Mouse (Mus musculus): ENCODE results near the gene Nprl2.

Nprl2 gene

DNA sequence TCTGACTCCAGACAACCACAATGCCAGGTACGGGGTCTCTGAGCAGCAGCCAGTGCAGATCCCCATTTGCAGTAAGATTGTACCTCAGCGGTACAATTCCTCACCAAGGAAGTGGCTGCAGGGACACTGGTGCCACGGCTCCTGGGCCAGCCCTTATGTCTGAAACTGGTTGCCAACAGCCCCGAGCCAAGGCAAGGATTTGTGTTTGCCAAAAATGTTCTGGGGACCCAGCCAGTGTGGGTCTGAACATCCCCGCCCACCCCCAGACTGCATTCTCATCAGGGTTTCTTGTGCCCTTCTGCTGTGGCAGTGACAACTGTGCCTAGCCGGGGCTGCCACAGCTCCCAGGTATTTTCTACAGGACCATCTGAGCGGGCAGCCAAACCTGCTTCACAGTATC lies 3.8 kb upstream of the Nprl2 start:
- DNase-seq: no peak

DNA sequence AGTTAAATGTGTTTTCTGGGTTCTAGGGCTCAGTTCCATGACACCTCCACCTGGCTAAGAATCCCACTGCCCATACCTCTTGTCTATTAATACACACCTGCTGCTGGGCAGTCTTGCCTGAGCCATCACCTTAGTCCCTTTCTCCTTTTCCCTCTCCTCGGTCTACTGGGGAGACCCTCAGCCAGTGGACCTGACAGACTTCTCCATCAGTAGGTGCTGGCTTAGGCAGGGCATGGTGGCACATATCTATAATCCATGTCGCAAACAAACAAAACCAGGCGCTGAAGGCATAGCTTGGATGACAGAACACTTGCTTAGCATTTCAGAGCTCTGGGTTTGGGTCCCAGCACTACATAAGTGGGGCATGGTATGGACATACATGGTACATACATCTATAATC lies 3.3 kb upstream of the Nprl2 start:
- DNase-seq: no peak

DNA sequence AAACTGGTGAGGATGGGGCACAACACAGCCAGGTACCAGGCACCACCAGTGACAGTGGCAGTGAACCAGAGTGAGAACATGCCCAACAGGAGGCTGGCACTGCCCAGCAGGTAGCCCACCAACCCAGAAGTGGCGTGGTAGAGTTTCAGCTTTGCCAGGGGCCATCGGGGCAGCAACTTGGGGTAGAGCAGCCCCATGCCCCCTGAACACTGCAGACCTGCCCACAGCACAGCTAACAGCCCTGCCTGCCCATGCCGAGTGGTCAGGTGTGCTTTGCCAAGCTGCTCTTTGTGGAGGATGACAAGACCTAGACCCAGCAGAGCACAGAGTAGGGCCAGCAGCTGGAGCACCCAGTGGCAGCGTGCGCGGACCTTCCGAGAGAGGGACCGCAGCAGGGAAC lies 2.1 kb upstream of the Nprl2 start:
- peak in 1 of 2 experiments; percentile 20 for DNase-seq

DNA sequence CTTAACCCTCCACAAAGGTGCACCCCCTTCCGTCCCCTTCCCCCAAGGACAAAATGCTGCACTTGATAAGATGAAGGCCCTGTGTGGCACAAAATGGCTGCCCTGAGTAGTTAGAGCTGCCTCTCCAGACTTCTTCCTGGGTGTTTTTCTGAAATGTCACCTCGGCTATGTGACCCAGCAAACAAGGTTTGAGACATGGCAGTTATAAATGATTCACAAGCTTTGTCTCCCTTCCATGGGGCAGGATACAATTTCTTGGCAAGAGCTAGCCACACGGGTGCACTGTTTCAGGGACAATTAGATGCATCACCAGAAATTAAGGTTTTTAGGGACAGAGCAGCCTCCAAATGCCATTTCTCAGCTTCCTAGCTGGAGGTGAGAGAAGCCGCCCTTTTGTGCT lies 1.6 kb upstream of the Nprl2 start:
- no peak for DNase-seq

DNA sequence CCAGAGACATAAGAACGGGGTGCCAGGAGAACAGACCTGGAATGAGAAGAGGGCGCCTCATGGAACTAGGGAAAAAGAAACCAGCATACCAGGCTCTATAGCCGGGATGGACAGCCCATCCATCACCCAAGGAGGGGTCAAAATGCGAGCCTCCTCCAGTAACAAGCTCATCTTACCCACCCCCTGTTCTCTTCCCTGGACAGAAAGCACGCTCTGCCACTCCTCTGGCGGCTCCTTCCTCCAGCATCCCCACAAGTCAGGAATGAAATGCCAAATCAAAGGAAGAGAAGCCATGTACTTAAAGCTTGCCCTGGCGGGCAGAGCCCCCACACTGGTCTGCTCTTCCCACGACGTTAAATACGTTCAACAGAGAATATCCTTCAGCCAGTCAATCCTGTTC lies 1.0 kb upstream of the Nprl2 start:
- no peak for DNase-seq

DNA sequence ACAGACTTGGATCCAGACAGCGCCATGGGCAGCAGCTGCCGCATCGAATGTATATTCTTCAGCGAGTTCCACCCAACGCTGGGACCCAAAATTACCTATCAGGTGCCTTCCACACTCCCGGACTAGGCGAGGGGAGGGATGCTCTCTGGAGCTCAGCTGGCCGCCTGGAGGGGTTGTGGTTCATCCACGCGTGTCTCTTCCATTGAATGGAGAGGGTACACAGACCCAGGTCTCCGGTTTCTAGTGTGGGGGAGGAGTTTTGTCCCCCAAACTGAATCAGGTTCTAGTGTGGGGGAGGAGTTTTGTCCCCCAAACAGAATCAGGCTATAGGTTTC lies 293 bp downstream of the Nprl2 start:
- no peak for DNase-seq

DNA sequence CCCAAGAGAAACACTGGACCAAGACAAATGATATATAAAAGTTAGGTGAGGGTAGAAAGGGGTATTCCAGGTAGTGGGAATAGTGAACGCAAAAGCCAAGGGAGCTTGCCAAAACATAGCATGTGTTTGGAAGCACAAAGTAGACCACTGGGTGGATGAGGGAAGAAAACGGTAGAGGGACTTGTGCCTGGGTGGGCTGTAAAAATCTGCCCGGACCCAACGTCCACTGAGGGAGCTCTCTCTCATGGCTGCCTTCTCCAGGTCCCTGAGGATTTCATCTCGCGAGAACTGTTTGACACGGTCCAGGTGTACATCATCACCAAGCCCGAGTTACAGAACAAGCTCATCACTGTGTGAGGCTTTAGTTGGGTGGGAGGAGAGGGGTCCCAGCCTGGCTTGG lies 695 bp downstream of the Nprl2 start:
- no peak for DNase-seq

DNA sequence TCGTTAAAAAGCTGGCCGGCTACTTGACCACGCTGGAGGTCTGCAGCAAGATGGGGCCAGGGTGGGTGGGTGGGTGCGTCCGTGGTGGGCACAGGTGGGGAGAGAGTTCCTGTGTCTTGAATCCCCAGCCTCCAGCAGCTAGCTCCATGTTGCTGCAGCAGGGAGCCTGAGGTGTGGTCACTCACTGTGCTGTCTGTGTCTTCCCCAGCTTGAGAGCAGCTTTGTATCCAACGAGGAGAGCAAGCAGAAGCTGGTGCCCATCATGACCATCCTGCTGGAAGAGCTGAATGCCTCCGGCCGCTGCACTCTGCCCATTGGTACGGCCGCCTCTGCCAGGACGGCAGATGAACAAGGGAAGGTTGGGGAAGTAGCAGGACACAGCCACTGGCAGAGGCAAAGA lies 1.3 kb downstream of the Nprl2 start:
- peak in 1 of 2 experiments; percentile 23 for DNase-seq

DNA sequence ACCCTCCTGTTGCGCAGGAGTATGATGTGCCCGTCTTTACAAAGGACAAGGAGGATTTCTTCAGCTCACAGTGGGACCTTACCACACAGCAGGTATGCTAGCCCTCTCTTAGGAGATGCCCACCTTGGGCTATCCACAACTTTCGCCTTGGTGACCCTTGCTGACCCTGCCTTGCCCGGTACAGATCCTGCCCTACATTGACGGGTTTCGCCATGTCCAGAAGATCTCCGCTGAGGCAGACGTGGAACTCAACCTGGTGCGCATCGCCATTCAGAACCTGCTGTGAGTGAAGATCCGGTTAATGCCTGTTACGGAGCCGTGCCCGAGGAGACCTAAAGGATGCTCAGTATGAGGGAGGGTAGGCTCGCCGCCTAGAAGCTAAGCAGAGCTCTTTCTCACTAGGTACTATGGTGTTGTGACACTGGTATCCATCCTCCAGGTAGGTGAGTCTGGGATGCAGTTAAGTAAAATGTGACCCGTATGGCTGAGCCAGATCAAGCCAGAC lies 2.2 kb downstream of the Nprl2 start:
- peak in 1 of 2 experiments; percentile 22 for DNase-seq

DNA sequence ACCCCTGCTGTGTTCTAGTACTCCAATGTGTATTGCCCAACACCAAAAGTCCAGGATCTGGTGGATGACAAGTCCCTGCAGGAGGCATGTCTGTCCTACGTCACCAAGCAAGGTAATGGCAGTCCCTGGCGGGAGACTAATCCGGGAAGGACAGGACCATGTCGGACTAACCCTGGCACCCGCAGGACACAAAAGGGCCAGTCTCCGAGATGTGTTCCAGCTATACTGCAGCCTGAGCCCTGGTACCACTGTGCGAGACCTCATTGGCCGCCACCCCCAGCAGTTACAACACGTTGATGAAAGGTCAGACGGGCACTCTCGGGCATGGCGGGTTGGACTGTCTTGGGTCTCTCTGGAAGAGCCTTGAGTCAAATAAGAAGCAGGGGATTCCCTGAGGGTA lies 2.7 kb downstream of the Nprl2 start:
- no peak for DNase-seq

DNA sequence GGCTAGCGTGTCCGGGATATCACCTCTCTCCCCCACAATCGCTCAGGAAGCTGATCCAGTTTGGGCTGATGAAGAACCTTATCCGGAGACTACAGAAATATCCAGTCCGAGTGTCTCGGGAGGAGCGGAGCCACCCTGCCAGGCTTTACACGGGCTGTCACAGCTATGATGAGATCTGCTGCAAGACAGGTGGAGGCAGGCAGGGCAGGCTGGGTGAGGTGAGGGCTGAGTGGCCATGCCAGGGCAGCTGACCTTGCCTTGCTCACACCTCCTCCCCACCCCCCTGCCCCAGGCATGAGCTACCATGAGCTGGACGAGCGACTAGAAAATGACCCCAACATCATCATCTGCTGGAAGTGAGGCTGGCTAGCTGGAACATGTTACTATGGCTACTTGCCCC lies 3.2 kb downstream of the Nprl2 start:
- DNase-seq: no peak

DNA sequence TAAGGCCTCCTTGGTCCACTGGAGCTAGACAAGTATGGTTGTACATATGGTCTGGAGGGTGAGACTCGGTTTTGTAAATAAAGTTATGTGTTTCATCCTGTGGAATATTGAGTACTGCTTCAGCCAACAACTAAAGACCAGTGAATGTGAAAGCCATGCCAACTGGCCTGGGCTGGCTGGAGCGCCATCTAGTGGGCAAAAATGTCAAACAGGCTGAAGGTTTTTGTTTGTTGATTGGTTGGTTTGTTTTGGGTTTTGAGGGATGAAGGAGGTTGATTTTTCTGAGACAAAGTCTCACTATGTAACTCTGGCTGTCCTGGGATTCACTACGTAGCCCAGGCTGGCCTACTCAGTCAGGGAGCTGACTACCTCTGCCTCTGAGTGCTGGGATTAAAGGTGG lies 3.6 kb downstream of the Nprl2 start:
- DNase-seq: peak; percentile 65 to 84

DNA sequence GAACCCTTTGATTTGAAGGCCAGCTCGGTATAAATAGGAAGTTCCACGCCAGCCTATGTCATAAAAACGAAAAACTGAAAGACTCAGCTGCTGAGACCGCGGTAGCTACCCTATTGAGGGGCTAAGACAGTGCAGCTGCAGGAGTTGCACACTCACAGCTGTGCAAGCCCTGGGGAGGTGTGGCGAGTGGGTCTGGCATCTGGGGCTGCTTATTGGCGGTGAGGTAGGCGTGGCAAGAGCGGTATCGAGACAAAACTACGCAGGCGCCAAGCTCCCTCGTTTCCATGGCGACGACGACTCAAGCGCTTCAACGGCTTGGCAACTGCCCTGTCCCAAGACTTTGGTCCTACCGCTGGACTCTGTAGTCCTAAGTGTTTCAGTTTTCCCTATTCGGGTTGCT lies 5.0 kb downstream of the Nprl2 start, which contains the start of gene Zmynd10:
Gene Zmynd10 (plus strand): TSS at position 273 of the 400 bp plus-strand sequence.
- peak; percentile 92 to 94 for DNase-seq

DNA sequence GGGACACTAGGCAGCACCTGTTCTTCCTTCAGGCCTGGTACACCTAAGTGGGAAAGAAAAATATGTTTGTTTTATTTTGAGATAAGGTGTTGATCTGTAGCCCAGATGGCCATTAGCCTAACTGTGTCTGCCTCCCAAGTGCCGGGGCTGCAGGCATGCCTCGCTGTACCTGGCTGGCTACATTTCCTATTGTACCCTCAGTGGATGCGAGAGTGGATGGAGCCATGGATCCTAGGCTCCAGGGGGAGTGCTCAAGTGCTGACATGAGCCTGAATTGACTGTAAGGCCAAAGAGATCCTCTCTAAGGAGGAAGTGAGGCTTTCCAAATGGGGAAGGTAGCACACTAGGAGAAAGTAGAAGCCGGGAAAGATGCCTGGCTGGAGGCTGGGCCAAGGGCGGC lies 5.9 kb downstream of the Nprl2 start:
- DNase-seq: no peak

DNA sequence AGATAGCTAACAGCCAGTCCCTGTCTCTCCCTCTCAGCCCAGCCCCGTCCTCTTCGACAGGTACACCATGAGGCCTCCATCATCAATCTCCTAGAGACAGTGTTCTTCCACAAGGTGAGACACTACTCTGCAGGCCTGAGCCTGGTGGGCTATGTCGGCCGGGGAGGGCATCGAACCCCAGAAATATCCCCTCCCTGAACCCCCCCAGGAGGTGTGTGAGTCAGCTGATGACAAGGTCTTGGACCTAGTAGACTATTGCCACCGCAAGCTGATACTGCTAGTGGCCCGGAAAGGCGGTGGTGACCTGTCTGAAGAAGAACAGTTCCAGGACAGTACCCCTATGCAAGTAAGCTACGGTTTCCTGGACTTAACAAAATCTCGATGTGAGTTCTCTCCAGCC lies 6.8 kb downstream of the Nprl2 start:
- no peak for DNase-seq

DNA sequence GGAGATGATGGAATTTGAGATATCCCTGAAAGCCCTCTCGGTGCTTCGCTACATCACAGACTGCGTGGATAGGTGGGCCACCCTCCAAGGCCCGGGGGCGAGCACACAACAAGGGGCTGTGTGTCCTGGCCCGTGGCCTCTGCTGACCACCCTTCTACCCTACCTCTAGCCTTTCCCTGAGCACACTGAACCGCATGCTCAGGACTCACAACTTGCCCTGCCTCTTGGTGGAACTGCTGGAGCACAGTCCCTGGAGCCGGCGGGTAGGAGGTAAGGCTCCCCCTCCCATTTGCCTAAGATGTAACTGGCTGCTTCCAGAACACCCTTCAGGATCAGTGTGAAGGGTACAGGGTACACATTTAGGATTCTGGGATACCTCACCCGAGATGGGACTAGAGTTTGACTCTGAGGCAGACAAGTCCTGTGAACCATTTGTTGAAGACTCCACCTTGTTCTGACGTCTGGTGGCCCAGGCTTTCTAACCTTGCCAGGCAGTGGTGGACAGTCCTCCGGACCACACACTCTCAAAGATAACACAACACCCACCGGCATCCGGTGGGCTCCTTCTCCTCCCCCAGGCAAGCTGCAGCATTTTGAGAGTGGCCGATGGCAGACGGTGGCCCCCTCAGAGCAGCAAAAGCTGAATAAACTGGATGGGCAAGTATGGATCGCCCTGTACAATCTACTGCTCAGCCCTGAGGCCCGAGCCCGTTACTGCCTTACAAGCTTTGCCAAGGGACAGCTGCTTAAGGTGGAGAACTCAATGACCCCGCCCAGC lies 7.5 kb downstream of the Nprl2 start:
- DNase-seq: no peak

DNA sequence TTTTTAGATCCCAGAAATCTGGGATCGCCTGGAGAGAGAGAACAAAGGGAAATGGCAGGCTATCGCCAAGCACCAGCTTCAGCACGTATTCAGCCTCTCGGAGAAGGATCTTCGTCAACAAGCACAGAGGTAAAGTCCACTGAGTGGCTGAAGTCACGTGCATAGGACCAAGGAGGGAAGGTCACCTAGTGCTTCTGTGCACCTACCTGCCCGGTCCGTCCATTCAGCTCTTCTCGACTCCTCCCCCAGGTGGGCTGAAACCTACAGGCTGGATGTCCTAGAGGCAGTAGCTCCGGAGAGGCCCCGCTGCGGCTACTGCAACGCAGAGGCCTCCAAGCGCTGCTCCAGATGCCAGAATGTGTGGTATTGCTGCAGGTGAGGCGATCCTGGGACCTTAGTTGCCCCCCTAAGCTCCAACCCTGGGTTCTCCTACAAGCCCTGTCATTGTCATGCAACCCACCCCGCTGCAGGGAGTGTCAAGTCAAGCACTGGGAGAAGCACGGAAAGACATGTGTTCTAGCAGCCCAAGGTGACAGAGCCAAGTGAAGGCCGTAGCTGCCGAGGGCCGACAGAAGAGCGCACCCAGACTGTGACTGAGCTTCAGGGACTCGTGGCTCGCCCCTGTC lies 8.6 kb downstream of the Nprl2 start:
- peak in 1 of 2 experiments; percentile 59 for DNase-seq

DNA sequence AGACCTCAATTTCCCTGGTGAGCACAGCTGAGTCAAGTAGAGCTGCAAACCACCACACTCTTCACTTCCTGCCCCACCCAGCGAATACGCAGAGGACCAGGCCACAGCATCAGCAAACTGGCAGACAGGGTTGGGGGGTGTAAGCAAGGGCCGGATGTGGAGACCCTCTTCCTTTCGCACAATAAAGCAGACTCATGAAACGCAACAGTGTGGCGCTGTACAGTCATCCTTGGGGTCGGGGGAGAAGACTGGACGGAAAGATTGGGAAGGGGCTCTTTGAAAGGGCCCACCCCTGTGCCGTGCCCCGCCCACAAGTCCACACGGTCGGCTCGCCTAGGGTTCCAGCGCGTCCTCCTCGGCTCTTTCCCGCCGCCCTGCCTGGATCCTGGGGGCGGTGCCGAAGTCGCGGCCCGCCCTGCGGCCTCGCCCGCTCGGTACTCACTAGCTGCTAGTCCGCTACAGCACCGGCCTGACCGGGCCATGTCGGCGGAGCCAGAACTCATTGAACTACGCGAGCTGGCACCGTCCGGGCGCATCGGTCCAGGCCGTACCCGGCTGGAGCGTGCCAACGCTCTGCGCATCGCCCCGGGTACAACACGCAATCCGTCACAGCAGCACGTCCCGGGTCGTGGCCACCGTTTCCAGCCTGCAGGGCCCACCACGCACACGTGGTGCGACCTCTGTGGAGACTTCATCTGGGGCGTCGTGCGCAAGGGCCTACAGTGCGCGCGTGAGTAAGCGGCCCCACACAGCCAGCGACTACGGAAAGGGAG lies 9.3 kb downstream of the Nprl2 start, which contains the start of gene Rassf1:
Gene Rassf1 (plus strand): TSS at position 439 of the 773 bp plus-strand sequence.
- DNase-seq: peak; percentile 79 to 86

DNA sequence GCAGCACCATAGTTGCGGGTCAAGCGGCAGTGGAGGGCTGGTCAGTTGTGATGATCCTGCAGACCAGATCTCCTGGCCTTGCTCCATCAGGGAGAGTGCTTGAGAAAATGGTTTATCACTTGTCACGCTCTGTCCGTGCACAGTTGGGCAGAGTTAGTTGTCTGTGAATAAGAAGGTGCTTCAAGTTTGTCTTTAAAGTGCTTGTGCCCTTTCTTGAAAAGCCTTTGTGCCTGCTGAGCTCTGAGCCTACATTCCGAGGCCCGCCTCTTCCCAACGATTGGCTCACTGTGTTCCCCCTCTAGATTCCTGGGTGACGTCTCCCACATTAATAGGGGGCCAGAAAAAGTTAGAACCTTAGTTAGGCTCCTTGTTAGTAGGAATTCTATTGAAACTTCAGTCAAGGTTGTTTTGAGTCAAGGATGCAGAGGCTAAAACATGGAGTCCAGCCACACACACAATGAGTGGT lies 9.9 kb downstream of the Nprl2 start:
- no peak for DNase-seq

DNA sequence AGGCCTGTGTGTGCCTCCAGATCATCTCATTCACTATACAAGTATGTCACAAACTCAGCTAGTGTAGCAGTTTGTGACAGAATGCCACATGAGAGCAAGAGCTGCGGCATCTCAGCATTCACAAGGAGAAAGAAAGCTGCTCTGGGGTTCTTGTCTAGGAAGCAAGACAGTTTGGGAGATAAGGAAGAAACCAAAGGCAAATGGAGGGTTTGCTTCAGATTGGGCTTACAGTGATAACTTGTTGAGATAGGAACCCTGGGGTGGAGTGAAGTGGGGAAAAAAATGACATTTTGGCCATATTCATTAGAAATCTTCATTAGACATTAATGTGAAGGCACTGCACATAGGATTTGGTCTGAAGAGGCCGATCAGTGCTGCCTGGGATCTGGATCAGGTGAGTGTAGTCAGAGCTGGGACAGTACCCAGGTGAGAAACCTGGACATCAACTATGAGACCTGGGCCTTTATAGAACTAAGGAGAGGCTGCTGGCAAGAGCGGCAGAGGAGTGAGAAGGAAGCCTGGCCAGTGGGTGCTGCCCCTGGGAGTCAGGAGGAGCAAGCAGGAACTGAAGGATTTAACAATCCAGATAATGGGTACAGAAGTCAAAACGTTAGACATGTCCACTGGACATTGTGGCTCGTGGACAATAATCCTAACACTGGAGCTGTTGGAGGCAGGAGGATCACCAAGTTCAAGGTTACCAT lies 10.8 kb downstream of the Nprl2 start:
- DNase-seq: no peak

DNA sequence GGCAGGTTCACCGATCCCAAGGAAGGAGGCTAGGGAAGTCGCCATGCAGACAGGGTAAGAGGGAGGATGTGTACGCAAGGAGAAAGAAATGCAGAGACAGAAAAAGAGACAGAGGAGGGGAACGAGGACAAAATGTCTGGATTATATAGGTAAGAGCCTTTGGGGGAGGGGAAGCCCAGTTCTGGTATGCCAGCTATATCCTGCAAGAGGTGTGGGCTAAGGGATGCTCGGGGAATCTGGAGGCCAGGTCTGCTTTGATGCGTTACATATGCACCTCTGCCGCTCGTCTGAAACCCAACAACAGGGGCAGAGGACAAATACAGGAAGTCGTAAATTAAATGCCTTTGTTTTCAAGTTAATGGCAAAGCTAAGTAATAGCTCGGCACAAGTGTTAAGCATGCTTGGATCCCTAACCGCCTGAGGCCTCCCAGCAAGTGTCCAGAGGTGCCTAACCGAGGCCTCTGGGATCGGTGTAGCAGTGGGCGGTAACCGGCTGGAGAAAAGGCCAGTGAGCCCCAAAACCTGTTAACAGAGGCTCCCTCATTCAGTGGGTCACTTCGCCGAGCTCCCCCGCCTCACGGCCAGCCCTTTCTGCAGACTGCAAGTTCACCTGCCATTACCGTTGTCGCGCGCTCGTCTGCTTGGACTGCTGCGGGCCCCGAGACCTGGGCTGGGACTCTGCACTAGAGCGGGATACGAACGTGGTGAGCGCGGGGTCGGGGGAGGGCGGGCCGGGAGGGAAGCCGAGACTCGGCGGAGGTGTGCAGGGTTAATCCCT lies 11.7 kb downstream of the Nprl2 start:
- DNase-seq: peak in 1 of 2 experiments; percentile 51

DNA sequence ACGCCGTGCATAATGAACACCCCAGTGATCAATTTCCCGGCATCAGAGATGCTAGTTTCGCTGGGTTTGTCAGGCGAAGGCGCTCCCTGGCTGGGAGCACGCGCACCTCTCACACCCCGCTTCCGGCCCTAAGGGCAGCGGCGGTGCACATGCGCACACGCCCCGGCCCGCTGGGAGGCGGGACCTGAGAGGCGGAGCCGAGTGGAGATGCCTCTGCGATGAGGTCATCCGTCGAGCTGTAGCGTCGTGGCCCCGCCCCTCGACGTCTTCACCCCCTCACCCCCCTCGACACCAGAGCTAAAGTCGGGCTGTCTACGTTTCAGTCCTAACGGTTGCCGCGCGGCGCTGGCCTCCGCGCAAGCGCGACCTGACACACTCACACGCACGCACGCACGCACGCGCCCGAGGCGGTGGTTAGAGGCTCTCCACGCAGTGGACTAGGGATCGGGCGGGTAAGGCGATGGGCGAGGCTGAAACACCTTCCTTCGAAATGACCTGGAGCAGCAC lies 12.3 kb downstream of the Nprl2 start:
- DNase-seq: peak; percentile 96 to 98

All from lung, postnatal 4 days (tissue).